Mouse (Mus musculus) gastrocnemius, adult 18-20 months (tissue): ENCODE data around the gene Shisa5. TPM values are rescaled to one million over a fixed set of nuclear protein-coding genes. Genes with fewer than 3 reads are reported as not detected.

Experiments used
- DNase-seq: peaks from one replicate; pipeline ENCODE4 v3.0.0; 2021; ENCODE audit warnings: low spot score
- total RNA-seq, 2 experiments: library from RNA; stranded (reverse); gene quantifications; 2 replicates each; pipeline ENCODE4 v1.2.3; 2021

Shisa5 gene
- total RNA-seq, 2 experiments from 2014 or later: 9.8 to 15.5 TPM

DNA sequence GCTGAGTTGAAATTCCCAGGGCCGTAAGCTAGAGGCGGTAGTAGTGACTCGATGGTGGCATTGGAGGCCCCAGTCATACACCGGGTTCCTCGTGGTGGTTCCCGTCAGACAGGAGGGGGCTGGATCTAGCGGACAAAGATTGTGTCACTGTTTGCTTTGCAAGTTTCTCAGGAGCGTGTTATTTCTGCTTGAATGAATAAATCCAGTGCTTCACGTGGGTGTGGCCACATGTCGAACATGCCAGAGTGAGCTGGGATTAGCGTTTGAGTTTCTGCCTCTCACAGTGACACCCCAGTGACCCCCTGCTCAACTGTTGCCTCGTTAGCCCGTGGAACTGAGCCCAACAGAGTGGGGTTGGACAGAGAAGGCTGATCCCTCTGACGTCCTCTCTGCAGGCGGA lies 52.1 kb downstream of the Shisa5 start:
- no peak for DNase-seq

DNA sequence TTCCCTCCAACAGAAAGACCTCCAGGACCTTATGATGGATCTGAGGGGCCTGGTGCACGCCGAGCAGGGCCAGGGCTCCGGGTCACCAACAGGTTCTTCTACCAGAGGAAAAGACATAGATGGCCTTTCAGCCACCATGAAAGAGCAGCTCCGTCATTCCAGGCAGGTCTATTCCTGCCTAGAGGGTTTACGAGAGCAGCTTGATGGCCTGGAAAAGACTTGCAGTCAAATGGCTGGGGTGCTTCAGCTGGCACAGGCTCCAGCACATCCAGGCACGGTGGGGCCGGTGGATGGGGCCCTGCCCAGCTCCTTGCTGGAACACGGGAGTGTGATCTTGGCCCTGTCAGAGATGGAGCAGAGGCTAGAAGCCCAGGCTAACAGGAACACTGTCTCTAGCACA lies 53.4 kb downstream of the Shisa5 start:
- DNase-seq: no peak

DNA sequence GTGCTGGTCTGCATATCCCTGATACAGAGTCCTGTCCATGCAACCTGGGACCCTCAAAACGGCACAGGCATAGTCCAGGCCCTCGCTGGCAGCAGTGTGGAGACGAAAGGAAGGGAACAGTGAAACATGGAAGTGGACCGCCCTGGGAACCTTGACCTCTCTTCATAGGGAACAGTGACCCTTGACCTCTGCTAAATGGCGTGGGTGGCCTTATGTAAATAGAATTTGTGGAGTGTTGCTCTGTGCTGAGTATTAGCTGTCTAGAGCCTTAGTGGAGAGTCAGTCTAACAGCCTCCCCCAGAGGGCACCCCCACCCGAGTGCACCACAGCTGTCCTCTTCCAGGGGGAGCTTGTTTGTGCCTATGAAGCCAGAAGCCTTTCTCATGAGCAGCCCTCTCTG lies 54.4 kb downstream of the Shisa5 start:
- DNase-seq: no peak

DNA sequence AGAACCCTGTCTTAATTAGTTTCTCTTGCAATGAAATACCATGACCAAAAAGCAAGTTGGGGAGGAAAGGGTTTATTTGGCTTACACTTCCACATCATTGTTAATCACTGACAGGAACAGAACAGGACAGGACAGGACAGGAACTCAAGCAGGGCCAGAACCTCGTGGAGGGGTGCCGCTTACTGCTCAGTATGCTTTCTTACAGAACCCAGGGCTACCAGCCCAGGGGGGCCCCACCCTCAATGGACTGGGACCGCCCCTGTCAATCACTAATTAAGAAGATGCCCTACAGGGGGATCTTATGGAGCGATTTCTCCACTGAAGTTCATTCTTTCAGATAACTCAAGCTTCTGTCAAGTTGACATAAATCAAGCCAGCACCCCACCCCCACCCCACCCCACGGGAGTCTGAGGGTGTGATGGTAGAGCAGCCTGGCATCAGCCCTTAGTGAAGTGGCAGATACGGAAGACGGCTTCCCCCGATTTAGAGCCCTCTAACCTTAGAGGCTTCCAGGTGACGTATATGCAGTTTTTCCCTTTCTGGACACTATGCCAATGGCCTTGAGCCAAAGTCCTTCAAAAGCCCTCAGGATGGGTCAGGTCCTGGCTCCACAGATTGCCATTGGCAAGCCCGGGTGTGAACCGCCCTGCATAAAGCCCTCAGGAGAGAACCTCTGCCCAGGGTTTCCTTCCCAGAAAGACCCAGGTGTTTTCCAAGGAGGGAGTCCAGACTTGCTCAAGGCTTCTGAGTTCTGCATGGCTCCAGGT lies 55.6 kb downstream of the Shisa5 start:
- DNase-seq: no peak

DNA sequence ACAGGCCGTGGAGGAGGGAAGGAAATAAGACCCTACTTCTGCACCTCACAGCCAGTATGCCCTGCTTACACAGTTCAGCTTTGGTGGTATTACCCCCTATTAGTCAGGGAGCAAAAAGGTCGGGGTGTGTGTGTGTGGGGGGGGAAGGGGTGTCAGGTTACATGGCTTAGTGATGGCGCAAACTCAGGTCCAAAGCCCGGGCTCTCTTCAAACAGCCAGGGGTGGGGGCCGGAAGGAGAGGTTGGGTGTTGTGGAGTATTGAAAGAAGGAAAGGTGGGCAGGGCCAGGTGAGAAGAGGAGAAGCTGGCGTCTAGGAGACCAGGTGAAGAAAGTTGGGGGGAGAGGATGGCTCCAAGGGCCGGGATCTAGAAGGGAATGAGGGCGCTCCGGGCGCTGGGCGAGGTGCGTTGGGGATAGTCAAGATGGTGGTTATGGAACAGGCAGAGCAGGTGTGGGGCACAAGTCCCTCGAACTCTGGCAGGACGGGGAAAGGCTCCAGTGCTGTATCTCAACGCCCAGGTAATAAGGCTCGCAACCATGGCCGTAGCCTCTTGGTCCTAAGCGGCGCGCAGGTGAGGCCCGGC lies 56.3 kb downstream of the Shisa5 start:
- no peak for DNase-seq

DNA sequence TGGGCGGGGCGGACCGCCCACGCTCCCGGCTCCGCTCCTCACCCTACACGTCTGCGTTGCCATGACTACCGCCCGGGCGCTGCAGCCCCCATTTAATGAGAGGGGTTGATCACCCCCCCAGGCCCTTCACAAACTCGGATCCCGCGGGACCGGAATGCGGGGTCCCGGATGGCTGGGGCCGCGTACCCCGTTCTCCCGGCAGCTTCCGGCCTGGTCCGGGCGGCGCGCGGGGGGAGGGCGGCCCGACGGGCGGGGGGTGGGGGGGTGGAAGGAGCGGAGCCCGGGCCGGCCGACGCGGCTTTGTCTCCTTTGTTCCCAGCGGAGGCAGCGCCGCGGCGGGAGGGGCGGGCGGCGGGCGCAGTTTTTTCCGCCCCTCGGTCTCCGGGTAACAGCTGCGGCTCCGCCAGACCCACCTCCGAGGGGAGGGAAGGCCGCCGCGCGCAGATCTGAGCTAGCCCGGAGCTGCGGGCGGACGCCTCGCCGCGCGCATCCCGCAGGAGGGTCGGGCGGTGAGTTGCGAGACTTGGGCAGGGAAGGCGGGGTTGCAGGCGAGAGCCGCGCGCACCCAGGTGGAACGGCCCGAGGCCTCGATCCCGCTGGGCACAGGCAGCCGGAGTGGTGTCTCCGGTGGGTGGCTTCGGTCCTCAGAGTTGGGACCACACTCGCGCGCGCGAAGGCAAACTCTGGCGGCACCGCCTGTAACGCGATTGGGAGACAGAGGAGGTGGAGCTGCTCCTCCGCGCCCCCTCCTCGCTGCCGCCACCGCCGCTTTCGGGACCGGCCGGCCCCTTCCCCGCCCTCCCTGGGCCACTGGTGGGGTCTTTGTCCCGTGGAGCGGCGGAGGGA lies 57.0 kb downstream of the Shisa5 start, which contains the start of gene Plxnb1:
Gene Plxnb1 (plus strand): TSS at position 253 of the 846 bp plus-strand sequence.
- peak; percentile 17 for DNase-seq

DNA sequence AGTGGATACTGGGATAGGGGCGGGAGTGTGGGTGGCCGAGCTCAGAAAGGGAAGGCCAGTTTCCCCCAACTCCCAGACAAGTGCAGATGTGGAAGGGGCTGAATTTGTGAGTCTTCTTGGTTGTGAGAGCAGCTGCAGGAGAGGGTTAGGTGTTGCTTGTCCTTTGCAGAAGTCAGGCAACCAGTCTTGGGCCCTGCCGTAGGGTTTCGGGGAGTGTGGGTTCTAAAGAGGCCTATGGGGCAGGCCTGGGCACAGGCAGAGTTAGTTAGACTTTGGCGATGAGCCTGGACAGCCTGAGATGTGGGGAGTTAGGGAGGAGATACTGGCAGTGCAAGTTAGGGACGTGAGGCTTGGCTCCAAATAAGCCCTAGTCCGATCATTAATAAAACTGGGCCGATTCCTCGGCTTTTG lies 57.9 kb downstream of the Shisa5 start:
- DNase-seq: no peak

DNA sequence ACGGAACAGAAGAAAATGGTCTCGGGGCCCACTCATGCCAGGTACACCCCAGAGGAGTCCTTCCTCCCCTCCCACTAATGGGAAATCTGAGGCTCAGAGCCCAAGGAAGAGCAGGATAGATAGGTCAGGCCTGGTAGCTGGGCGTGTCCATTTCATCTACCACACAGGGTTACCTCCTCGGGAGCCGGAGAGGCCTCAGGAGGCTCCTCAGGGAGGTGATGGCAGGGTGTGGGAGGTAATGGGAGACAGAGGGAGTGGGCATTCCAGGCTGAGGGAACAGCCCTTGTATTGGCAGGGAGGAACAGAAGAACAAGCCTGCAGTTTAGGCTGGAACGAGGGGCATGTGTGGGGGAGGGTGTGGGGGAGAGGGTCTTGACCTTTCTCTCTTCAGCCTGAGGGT lies 58.5 kb downstream of the Shisa5 start:
- no peak for DNase-seq

DNA sequence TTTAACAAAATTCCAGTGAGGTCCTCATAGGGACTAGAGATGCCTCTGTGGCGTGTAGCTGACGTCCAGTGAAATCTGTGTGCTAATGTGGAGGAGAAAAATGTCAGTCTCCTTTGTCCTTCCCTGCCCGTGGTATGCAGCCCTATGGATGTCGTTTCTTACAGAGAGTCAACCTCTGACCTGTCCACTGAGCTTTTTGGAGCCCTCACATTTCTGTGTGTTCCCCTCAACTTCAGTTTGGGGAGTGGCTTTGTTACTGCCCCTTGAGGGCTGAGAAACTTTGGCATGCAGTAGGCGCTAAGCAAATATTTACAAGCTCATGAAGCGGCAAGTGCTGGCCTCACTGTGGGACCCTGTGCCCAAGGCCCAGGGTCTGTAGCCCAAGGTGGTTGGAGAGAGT lies 58.9 kb downstream of the Shisa5 start:
- DNase-seq: no peak

DNA sequence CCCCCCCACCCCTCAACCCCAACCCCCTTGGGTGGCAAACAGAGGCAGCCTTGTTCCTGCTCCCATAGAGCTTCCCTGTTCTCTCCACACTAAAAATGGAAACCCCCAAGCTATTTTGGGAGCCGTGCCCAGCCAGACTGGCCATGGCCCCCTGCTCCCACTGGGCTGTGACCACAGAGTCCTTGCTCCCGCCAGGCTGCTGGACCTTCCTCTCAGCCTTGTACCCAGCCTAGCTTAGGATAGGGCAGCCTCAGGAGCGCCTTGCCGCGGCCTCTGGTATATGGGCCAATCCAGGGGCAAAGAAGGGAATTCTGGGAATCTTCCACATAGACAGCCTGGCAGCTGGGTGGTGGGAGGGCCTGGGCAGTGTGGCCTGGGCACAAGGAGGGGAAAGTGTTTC lies 59.5 kb downstream of the Shisa5 start:
- no peak for DNase-seq

DNA sequence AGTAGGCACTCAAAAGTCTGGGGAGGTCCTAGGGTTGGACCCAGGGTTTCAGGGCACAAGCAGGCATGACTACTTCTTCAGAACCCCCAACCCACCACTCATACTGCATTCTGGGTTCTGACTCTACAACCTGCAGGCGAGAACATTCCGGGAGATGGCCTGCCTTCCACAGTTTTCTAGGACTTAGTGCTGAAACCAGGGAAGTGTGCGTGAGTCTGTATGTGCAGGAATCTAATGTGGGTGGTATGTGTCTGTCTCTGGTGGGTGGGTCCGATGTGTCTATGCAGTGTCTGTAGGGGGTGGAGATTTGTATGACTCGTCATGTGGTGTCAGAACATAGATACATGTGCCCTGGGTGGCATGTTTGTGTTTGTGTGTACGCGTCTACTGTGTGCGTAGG lies 60.0 kb downstream of the Shisa5 start:
- no peak for DNase-seq

DNA sequence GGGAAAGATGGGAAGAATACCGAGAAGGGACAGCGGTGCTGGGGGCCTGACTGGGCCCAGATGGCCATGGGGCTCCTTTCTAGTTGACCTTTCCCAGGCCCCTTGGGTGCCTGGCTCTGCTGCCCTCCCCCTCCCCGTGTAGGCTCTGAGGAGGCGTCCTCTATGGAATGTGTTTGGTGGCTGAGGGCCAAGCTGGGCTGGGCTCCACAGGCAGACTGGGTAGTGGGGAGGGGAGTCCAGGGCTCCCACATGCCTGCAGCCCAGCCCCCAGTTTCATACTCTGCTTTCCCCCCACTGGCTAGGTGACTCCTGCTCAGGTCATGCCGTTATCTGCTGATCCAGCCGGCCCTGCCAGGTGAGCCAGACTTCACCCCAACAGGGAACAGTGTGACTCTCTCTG lies 60.6 kb downstream of the Shisa5 start:
- DNase-seq: no peak

DNA sequence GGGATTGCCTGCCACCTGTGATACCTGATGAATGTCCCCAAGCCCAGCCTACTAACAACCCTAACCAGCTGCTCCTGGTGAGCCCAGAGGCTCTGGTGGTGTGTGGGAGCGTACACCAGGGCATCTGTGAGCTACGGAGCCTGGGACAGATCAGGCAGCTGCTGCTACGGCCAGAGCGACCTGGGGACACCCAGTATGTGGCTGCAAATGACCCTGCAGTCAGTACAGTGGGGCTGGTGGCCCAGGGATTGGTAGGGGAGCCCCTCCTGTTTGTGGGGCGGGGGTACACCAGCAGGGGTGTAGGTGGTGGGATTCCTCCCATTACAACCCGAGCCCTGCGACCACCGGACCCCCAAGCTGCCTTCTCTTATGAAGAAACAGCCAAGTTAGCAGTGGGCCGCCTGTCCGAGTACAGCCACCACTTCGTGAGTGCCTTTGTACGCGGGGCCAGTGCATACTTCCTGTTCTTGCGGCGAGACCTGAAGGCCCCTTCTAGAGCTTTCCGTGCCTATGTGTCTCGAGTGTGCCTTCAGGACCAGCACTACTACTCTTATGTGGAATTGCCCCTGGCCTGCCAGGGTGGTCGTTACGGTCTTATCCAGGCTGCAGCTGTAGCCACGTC lies 62.1 kb downstream of the Shisa5 start:
- no peak for DNase-seq

DNA sequence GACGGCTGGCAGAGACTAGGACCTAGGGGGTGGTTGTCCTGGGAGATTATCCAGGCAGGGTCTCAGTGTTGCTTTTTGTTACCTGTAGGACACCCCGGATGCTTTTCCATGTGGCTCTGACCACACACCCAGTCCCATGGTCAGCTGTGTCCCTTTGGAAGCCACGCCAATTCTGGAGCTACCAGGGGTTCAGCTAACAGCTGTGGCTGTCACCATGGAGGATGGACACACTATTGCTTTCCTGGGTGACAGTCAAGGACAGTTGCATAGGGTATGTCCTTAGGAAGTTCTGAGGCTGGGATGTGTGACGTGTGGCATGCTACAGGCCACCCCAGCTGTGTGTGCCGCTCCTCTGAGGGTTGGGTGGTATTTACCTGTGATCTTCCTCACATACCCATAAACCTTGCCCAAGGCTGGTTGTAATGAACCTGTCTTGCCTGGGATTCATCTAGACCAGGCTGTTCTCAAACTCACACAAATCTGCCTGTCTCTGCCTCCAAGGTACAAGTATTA lies 63.6 kb downstream of the Shisa5 start:
- no peak for DNase-seq

DNA sequence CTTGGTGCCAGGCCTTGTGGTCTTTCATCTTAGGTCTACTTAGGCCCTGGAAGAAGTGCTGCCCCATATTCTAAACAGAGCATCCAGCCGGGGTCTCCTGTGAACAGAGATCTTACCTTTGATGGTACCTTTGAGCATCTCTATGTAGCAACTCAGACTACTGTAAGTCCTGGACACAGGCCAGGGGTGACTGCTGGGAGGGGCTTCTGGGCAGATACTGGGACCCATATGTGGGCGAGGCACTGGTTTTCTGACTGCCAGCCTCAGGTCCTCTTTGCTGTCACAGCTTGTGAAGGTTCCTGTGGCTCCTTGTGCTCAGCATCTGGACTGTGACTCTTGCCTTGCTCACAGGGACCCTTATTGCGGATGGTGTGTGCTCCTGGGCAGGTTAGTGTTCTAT lies 64.2 kb downstream of the Shisa5 start:
- DNase-seq: no peak

DNA sequence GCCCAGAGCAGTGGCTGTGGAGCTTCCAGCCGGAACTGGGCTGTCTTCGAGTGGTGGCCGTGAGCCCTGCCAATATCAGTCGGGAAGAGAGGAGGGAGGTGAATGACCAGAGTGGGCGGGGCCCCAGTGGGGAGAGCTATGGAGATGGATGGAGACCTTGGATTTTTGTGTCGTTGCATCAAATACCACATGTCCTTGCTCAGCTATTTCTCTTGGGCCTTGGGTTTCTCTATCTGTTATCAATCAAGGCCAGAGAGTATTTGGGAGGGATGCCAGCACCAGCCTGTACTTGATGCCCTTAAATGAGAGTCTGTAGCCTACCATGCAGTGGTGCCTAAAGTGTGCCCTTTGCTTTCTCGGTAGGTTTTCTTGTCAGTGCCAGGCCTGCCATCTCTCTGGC lies 64.9 kb downstream of the Shisa5 start:
- DNase-seq: no peak

DNA sequence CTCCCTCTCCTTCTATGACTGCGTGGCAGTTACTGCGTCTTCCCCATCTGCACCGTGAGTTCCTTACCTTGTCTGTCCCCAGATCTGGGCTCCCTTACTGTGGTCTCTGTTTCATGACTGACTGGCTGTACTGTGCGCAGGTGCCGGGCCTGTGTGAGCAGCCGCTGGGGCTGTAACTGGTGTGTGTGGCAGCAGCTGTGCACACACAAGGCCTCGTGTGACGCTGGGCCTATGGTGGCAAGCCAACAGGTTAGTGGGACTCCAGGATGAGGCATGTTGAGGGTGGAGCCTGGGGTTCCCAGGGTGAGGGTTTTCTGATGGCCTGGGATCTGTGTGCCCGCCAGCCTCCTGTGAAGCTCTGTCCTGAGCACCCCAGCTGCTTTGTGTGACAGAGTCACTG lies 65.7 kb downstream of the Shisa5 start:
- no peak for DNase-seq

DNA sequence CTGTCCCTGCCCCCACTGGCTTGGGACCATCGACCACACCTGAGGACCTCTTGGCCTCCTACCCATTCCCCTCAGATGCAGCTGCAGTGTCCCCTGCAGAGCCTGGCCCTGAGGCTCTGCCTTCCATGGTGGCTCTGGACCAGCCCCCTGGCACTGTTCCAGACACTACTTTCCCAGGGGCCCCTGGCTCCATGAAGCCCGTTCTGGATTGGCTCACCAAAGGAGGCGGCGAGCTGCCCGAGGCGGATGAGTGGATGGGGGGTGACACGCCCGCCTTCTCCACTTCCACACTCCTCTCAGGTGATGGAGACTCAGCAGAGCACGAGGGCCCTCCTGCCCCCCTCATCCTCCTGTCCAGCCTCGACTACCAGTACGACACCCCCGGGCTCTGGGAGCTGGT lies 66.6 kb downstream of the Shisa5 start:
- DNase-seq: no peak

DNA sequence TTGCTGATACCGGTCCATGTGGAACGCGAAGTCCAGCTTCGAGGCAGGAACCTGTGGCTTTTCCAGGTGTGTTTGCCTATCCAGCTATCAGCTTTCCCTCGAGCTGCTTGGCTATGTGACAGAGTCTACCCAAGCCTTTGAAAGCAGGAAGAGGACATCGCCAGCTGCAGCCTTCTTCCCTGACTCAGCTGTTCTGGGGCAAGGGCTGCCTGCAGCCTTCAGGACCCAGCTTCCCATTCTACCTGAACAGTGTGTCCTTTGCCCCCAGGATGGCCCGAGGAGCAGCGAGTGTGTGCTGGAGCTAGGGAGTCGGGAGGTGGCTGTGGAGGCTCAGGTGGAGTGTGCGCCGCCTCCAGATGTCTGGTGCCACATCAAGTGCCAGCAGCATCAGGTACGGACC lies 67.3 kb downstream of the Shisa5 start:
- no peak for DNase-seq

DNA sequence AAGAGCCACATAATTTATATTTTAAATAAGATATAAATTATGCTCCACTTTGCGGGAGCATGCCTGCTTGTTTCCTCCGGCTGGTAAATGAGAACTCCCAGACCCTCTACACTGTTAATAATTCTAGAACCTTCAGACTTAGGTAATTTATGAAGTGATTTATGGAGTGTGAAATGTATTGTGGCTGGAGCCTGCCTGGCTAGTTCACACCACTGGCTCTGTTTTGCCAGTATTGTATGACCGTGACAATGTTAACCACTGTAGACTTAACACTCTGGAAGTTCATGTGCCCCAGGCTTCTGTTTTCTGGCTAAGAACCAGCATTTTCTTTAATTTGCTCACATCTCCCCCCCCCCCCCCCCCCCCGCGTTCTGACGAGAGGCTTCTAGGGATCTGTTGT lies 69.0 kb downstream of the Shisa5 start:
- no peak for DNase-seq
